Mouse (Mus musculus) embryonic fibroblast, embryonic 13.5 days (primary cell): ENCODE measurements around the gene Ugt1a10.

Experiments
- CTCF ChIP-seq: IDR thresholded peaks from 2 replicates; pipeline ENCODE4 v1.5.1; 2011; ENCODE audit warnings: mild to moderate bottlenecking, control low read depth, low read length, moderate library complexity, borderline replicate concordance; ENCODE audit not compliant: insufficient read depth
- POLR2A ChIP-seq: IDR thresholded peaks from 2 replicates; pipeline ENCODE4 v1.6.1; 2011; ENCODE audit warnings: low read depth, mild to moderate bottlenecking, control low read depth, low read length, moderate library complexity

DNA sequence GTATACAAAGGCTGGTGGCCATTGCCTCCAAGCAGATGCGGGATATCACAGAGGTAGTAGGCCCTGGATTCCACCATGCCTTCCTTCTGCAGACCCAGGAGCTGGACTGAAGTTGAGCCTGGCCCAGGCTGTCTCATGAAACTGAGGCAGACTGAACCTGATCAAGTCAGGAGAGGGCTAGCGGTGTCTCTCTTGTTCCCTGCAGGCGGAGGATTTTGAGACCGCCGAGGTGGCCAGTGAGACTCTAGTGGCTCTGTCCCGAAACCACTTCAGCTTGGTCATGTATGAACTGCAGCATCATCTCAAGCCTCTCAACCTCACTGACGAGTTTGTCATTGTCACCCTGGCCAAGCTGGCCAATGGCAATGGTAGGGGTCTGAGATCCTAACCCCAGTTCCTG lies 175.2 kb downstream of the Ugt1a10 start:
- TF ChIP-seq CTCF (no peak), POLR2A (no peak)
